Mouse (Mus musculus): ENCODE measurements at regions not wholly inside any gene's neighbourhood (a gene's known extent, or its start where the extent isn't known, plus 50 kb on each side); places are given as distances from the start of the nearest gene placed in this dataset.

DNA sequence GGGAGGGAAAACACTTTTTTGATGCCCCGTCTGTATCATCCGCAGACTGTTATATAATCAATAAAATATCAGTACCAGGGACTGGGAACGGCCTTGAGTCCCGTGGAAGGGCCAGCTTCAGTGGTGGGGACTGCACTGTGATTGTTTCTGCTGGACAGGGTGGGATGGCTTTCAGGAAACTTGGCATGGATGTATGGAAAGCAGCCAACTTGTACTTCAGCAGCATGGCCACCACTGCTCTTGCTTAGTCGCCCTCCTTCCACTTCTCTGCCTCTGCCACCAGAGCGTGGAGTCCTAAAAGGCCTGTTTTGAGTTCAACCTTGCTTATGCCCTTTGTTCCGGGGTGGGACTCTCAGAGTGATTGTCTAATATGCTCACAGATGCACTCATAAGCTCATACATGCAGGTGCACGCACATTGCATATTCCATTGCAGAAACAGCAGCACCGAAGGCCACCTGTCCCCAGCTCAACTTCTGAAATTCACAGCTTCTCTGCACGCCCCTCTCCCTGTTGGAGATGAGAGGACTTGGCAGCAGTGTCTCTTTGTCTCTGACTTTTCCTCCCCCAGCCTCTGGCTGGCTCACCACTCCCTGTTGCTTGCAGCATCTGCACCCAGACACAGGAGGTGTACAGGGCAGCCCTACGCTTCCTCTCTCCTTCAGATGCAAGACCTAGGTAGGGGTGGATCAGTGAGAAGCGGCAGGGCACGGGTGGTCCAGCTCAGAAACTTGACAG lies 91.0 kb upstream of the Grik3 start:
- H3K27me3 ChIP-seq = no peaks in the 10 kb centered on the region
- no peak overlapping the region for H3K4me3 ChIP-seq
- peaks cover 11% of the 10 kb centered on the region for H3K4me1 ChIP-seq
- H3K4me2 ChIP-seq (replicated peaks) = no peak overlapping the region
- no peak overlapping the region for H3K9ac ChIP-seq (replicated peaks)
- no peaks in the 10 kb centered on the region for H3K36me3 ChIP-seq
- ATAC-seq (replicated peaks) = no peak
- WGBS = 71% methylated on average over 13 of the region's 13 CpGs
- no peaks in the 10 kb centered on the region for H3K9me3 ChIP-seq
- no peak overlapping the region for H3K27ac ChIP-seq (replicated peaks)

DNA sequence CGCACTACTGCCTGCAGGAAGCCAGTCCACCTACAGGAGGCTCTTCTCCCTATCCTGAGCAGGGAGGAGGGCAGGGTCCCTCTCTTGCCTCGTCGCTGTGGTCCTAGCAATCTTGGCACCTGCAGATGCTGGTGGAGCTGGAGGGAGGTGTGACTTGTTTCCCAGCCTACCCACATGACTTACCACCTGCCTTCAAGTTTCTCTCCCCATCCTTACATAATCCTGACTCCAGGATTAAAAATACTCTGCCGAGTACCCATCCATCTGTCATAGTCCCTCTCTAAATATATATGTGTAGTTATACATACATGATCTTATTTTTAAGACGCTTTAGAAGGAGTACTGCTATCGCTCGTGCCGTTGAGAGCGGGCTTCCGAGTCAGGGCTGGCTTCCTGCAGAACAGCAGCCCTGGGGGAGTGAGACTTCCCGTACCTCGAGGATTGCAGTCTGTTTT lies 93.5 kb upstream of the Grik3 start:
- Histone ChIP-seq H3K27me3 (no peaks in the 10 kb centered on the region), H3K4me2 (replicated peaks) (no peak overlapping the region), H3K4me3 (no peak overlapping the region), H3K36me3 (no peaks in the 10 kb centered on the region), H3K27ac (replicated peaks) (peak overlapping the region; percentile 41), H3K9ac (replicated peaks) (no peak overlapping the region), H3K9me3 (no peaks in the 10 kb centered on the region), H3K4me1 (peaks cover 11% of the 10 kb centered on the region)
- 0 out of 2 replicates have a peak, but pooled peaks have one; percentile 16 for ATAC-seq (replicated peaks)
- WGBS = 64% methylated on average over 12 of the region's 12 CpGs

DNA sequence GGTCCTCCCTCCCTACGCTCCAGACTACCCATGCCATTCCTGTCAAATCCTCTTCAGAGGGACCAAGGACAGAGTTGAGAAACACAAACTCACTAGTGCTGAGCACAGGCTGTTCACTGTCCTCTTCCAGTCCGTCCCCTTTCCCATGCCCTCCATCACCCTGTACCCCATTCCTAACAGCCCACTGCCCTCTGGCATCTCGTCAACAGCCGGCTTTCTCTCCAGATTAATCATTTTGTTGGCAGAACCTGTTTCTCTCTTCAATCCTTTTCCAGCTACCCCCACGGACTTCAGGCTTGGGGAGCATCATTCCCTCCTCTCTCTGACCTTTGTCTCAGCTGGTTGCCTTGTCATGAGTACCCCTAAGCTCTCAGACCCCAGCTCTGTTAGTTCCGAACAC lies 99.2 kb upstream of the Grik3 start:
- H3K27me3 ChIP-seq = no peaks in the 10 kb centered on the region
- H3K9ac ChIP-seq (replicated peaks) = no peak overlapping the region
- peaks cover 5% of the 10 kb centered on the region; the same call in 1 of the 2 replicates for H3K4me1 ChIP-seq
- H3K9me3 ChIP-seq = no peaks in the 10 kb centered on the region
- H3K4me2 ChIP-seq (replicated peaks) = no peak overlapping the region
- H3K27ac ChIP-seq (replicated peaks) = no peak overlapping the region
- WGBS = 66% methylated on average over 6 of the region's 6 CpGs
- H3K4me3 ChIP-seq = no peak overlapping the region
- ATAC-seq (replicated peaks) = no peak
- no peaks in the 10 kb centered on the region for H3K36me3 ChIP-seq

DNA sequence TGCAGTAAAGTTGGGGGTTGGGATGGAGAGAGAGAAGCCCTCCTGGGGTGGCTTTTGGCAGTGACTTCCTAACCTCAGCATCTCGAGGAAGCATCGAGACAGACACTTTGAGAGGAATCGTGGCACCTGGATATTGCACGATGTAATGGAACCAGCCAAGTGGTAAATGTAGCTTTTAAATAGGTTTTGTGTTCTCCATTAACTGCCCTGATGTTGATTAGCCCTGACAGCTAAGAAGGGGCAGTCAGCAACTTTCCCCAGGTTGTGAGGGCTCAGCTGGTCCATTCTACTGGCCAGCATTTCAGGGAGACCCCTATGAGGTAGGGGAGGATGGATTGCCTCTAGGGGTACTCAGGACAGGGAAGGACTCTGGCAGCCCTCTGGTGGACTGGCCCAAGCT lies 104.7 kb upstream of the Grik3 start:
- ATAC-seq (replicated peaks) = no peak
- H3K9ac ChIP-seq (replicated peaks) = no peak overlapping the region
- H3K4me3 ChIP-seq = no peak overlapping the region
- H3K27ac ChIP-seq (replicated peaks) = no peak overlapping the region
- WGBS = 55% methylated on average over 4 of the region's 4 CpGs
- H3K4me2 ChIP-seq (replicated peaks) = no peak overlapping the region
- no peaks in the 10 kb centered on the region for H3K27me3 ChIP-seq
- no peaks in the 10 kb centered on the region for H3K36me3 ChIP-seq
- H3K9me3 ChIP-seq = no peaks in the 10 kb centered on the region
- H3K4me1 ChIP-seq = no peaks in the 10 kb centered on the region

DNA sequence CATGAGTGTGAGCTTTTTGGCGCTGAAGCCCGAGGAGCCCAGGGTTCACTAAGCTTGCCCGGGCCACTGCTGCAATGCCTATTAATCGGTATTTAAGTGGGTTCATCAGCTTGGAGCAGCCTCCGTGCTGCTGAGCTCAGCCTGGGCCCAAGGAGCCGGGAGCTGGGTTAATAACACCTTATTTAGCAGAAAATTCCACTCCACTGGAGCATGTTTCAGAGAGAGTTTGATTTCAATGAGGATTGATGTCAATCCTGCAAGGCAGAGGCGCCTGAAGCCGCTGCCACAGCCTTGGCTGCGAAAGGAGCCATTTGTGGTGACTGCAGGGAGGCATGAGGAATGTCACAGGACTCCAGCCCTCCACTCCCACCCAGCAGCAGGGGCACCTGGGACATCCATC lies 126.5 kb upstream of the Grik3 start:
- Histone ChIP-seq H3K36me3 (no peaks in the 10 kb centered on the region), H3K27ac (replicated peaks) (no peak overlapping the region), H3K4me3 (no peak overlapping the region), H3K4me1 (no peaks in the 10 kb centered on the region; the same call in 1 of the 2 replicates), H3K27me3 (no peaks in the 10 kb centered on the region), H3K4me2 (replicated peaks) (no peak overlapping the region), H3K9me3 (no peaks in the 10 kb centered on the region), H3K9ac (replicated peaks) (no peak overlapping the region)
- no peak for ATAC-seq (replicated peaks)
- WGBS = 34% methylated on average over 9 of the region's 9 CpGs

DNA sequence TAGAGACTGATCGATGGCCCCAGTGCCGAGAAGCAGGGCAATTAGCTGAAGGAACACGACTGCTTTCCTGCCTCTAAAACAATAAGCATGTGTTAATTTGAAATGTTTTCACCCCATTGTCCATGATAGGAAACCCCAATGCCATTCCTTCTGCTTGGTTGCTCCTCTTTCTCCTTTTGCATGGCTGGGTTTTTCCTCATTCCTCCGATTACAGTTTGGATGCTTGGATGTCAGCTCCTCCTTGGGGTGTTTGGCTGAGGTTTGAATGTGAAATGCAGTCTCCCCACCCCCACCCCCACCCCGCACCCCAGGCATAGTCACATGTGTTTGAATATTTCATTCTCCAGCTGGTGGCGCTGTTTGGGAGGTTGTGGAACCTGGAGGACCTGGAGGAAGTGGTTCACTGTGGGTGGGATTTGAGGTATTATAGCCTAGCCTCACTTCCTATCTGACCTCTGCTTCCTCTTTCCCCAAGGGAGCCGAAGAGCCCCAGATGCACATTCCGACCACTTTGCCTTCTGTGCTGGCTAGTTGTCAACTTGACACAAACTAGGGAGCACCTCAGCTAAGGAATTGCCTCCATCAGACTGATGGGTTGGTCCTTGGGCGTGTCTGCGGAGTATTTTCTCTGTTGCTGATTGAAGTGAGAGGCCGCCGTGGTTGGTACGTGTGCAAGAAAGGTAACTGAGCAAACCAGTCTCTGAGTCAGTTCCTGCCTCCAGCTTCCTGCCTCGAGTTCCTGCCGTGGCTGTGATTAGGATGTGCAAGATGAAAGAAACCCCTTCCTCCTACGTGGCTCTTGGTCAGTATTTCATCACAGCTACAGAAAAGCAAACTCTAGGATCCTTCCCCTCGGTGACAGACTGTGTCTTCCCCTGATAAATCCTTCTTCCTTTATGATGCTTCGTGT lies 128.6 kb upstream of the Grik3 start:
- Histone ChIP-seq H3K4me1 (peaks cover 6% of the 10 kb centered on the region), H3K27ac (replicated peaks) (no peak overlapping the region), H3K36me3 (no peaks in the 10 kb centered on the region), H3K4me2 (replicated peaks) (no peak overlapping the region), H3K9me3 (no peaks in the 10 kb centered on the region), H3K27me3 (no peaks in the 10 kb centered on the region), H3K9ac (replicated peaks) (no peak overlapping the region), H3K4me3 (no peak overlapping the region)
- no peak for ATAC-seq (replicated peaks)
- WGBS = 65% methylated on average over 18 of the region's 18 CpGs

DNA sequence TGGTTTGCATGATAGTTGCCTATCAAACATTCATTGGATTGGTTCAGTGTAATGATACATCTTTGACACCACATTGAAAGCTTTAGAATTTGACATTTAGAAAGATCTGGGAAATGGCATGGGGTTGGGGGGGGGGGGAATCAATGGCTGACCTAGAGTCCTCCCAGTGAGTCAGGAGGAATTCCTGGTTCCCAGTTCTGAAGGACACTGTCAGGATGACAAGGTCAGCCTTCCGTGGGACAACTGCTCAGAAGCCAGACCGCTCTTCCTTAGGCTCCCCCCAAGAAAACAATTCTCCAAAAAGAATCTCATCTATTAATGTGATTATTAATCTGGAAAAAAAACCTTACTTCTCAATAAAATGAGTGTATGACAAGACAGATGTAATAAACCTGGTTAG lies 132.1 kb upstream of the Grik3 start:
- H3K36me3 ChIP-seq = no peaks in the 10 kb centered on the region
- peaks cover 31% of the 10 kb centered on the region for H3K4me1 ChIP-seq

DNA sequence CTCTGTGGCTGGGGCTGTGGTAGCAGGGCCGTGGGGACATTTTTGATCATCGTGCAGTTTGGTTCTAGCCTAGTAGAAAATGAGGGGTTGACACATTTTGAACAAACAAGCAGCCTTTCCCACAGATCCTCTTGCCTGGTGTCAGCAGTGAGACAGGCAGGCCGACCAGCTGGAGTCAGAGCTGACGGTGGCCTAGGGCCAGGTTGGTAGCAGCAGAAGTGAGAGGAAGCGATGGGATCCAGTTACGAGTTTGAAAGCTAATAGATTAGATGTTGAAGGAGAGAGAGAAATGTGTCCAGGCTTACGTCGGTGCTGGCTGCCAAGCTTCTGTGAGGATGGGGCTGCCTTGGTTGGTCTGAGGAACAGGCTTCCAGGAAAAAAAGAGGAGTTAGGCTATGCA lies 134.1 kb upstream of the Grik3 start:
- Histone ChIP-seq H3K4me1 (peaks cover 31% of the 10 kb centered on the region), H3K9ac (replicated peaks) (no peak overlapping the region), H3K36me3 (no peaks in the 10 kb centered on the region), H3K27ac (replicated peaks) (peak overlapping the region; percentile 80), H3K27me3 (no peaks in the 10 kb centered on the region), H3K4me3 (no peak overlapping the region), H3K9me3 (no peaks in the 10 kb centered on the region), H3K4me2 (replicated peaks) (no peak overlapping the region)
- peak; percentile 72 for ATAC-seq (replicated peaks)
- WGBS = 35% methylated on average over 8 of the region's 8 CpGs

More for the DNA sequence above, 132.1 kb upstream of the Grik3 start:
- Histone ChIP-seq H3K9me3 (no peaks in the 10 kb centered on the region), H3K27ac (replicated peaks) (no peak overlapping the region), H3K27me3 (no peaks in the 10 kb centered on the region), H3K4me3 (no peak overlapping the region), H3K9ac (replicated peaks) (no peak overlapping the region), H3K4me2 (replicated peaks) (no peak overlapping the region)
- 91% methylated on average over 2 of the region's 2 CpGs for WGBS
- no peak for ATAC-seq (replicated peaks)

DNA sequence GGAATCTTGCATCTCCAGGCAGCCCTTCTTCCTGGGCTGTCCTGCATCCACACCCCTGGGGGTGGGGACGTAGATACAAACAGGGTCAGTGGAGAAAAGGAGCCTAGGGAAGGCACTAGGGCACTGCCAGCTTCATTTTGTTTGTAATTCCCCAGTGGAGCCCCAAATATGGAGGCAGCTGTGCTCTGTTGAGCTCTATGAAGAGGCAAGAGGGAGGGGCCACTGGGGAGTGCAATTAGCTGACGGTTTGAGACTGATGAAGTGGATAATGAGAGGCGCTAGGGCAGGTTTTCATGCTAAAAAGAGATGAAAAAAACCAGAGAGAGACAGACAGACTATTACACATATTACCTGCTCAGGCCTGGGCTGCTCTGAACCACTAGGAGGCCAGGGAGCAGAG lies 135.8 kb upstream of the Grik3 start:
- Histone ChIP-seq H3K4me2 (replicated peaks) (no peak overlapping the region), H3K27me3 (no peaks in the 10 kb centered on the region), H3K4me1 (peaks cover 31% of the 10 kb centered on the region), H3K36me3 (no peaks in the 10 kb centered on the region), H3K27ac (replicated peaks) (peak overlapping the region; percentile 50; the same call in 1 of the 2 replicates), H3K9ac (replicated peaks) (no peak overlapping the region), H3K9me3 (no peaks in the 10 kb centered on the region), H3K4me3 (no peak overlapping the region)
- ATAC-seq (replicated peaks) = peak; percentile 65
- 19% methylated on average over 3 of the region's 3 CpGs for WGBS

DNA sequence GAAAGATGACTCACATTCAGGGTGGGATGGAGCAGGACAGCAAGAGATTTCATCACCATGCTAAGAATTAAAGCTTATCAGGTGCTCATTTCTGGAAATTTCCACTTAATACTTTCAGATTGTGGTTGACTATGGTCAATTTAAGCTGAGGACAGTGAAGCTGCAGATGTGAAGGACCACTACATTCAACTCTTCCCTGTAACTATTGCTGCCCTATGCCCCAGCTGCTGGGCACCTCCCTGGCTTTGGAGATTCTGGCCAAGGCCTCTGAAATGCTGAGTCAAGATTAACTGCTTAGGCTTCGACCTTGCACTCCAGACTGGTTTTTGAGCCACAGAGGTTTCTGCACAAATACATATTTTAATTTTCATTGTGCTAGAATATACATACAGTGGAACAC lies 140.4 kb upstream of the Grik3 start:
- Histone ChIP-seq H3K4me2 (replicated peaks) (no peak overlapping the region), H3K4me3 (no peak overlapping the region), H3K27ac (replicated peaks) (no peak overlapping the region), H3K4me1 (peaks cover 8% of the 10 kb centered on the region), H3K9ac (replicated peaks) (no peak overlapping the region), H3K36me3 (no peaks in the 10 kb centered on the region), H3K9me3 (no peaks in the 10 kb centered on the region), H3K27me3 (no peaks in the 10 kb centered on the region)
- 71% methylated on average over 1 of the region's 1 CpGs for WGBS
- no peak for ATAC-seq (replicated peaks)

DNA sequence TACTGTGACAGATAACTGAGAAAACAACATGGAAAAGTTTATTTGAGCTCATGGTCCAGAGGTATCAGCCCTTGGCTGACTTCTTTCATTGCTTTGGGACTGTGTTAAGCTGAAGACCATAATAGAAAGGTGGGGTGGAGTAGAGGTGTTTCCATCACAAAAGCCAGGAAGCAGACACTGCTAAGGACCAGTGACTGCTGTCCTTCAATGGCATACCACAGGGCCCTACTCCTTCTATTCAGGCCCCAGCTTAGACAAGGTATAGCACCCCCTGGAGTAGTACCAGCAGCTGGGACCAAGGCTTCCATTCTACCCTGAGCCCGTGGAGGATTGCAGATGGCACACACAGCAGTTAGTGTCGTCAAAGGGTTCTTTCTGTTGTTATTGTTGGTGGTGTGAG lies 151.4 kb upstream of the Grik3 start:
- Histone ChIP-seq H3K9me3 (no peaks in the 10 kb centered on the region), H3K36me3 (no peaks in the 10 kb centered on the region), H3K4me3 (no peak overlapping the region), H3K4me1 (no peaks in the 10 kb centered on the region), H3K9ac (replicated peaks) (no peak overlapping the region), H3K27ac (replicated peaks) (no peak overlapping the region), H3K27me3 (no peaks in the 10 kb centered on the region), H3K4me2 (replicated peaks) (no peak overlapping the region)
- WGBS = 66% methylated on average over 2 of the region's 2 CpGs
- ATAC-seq (replicated peaks) = no peak

DNA sequence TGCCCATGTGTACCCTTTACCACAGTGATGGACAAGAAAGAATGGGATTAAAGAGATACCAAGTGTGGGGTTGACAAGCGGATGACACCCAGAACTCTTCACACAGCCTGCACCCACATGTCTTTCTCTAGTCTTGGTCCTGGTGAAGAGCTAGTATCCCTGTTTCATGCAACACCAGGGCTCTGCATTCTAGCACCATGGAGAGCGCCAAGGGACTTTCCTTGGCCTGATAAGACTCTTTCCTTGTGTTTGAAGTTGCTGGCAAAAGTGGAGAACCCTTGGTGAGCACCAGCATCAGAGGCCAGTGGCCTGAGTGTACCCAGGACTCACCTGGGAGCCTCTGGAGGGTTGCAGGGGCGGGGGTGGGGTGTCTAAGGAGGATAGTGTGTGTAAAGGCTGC lies 161.7 kb upstream of the Grik3 start:
- 43% methylated on average over 3 of the region's 3 CpGs for WGBS
- no peak overlapping the region for H3K4me3 ChIP-seq

More for the DNA sequence above, 161.7 kb upstream of the Grik3 start:
- Histone ChIP-seq H3K4me1 (0 out of 2 replicates have a peak, but pooled peaks cover 12% of the 10 kb centered on the region), H3K36me3 (no peaks in the 10 kb centered on the region), H3K4me2 (replicated peaks) (no peak overlapping the region), H3K27ac (replicated peaks) (no peak overlapping the region), H3K27me3 (no peaks in the 10 kb centered on the region), H3K9ac (replicated peaks) (no peak overlapping the region), H3K9me3 (no peaks in the 10 kb centered on the region)
- no peak for ATAC-seq (replicated peaks)

All from forebrain, embryonic 15.5 days (tissue).